Mouse (Mus musculus): Measurements from ENCODE around the gene Fam110a. TPM values are rescaled to one million over a fixed set of nuclear protein-coding genes. Genes with fewer than 3 reads are reported as not detected.

Gene Fam110a
- 9.7 and 13.4 TPM in 2 replicates for polyA plus RNA-seq (2011; ENCODE audit: insufficient read length, low read depth, missing spikeins)

DNA sequence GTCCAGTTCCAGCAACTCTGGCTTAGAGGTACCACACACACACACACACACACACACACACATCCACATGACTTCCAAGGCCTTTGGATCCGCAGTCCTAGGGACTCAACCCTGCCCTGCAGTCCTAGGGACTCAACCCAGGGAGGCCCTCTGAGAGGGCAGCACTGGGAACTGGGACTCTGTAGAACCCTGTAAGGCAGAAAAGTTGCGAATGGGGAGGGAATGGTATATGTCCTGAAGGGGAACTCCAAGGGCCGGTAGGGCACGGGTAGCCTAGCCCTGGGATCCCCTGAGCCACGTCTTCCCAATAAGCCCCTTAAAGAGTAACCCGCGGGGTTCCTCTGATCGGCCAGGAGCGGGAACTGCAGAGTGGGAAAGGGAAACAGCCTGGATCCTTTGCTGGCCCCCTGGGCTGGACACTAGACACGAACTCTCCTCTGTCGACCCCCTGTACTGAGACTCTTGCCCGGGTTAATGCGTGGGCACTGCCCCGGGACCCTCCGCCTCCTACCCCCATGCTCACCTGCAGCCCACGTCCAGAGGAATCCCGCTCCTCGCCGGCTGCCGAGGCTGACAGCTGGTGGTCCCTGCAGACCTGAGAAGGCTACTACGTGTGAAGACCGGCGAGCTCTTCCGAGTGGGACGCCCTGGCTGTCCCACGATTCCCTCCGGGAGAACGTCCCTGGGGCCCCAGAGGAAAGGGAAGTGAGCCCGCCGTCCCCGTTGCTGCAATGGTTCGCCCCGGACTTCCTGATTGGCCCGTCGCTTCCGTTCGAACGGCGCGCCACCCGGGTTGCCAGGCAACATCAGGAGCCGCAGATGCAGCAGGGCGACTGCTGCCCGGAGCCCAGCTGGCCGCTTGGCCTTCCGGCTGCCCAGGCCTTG is at the start of gene Fam110a:
Fam110a (minus strand) TSS at position 750 of the 885 bp plus-strand sequence.
- peaks cover 19% of the 10 kb centered on the region; the same call in 1 of the 2 replicates for H3K4me1 ChIP-seq (ENCODE audit: control insufficient read depth, insufficient read depth, low read length)
- peak; percentile 71 for TF ChIP-seq POLR2A (IDR thresholded peaks at IDR 0.05; ENCODE audit: low read depth, low read length)
- no peak for TF ChIP-seq CTCF (IDR thresholded peaks at IDR 0.05; ENCODE audit: borderline replicate concordance, insufficient read depth, low read length)
- H3K27ac ChIP-seq (ENCODE audit: insufficient read depth, low read length): peak within 1 kb of the TSS; percentile 88
- peak within 1 kb of the TSS; percentile 75 for H3K4me3 ChIP-seq (ENCODE audit: insufficient read depth, low read length)

DNA sequence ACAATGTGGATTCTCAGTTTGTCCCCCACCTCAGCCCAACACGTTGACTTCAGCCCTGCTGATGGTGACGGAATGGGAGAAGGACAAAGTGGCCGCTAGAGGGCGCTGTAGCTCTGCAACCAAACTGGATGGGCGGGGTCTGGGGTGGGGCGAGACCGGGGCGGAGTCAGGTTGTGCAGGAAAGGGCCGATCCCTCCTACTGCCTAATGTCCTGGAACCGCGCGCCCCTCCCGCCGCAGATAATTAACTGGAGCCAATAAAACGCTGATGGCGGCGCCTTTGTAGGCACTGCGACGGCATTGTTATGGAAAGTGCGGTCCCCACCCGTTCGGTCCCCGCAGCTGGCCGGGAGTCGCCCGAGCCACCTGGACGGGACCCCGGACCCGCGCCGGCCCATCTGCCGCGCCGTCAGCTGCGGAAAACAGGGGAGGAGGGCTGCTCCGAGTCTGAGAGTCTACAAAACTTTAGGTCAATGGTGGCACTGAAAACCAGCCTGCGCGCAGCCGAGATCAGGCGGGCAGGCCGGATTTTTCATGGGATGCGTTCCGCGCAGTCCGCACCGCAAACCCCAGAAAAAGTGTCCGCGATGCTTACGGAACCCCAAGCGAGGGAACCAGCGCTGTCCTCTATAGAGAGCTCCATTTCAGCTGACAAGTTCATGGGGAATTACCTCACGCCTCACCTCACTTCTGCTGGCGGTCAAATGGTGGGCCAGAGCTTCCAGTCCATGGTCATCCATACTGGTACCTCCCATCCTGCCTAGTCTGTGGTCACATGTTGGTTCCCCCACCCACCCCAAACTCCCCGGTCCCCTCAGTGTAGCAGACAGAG is 49.4 kb upstream of the Fam110a start:
- TF ChIP-seq CTCF (IDR thresholded peaks at IDR 0.05; ENCODE audit: borderline replicate concordance, insufficient read depth, low read length): peak; percentile 88; the same call in 1 of the 2 replicates
- no peak for TF ChIP-seq POLR2A (IDR thresholded peaks at IDR 0.05; ENCODE audit: low read depth, low read length)
- Histone ChIP-seq H3K4me3 (ENCODE audit: insufficient read depth, low read length) (peak overlapping the region; percentile 66), H3K27ac (ENCODE audit: insufficient read depth, low read length) (no peak overlapping the region), H3K4me1 (ENCODE audit: control insufficient read depth, insufficient read depth, low read length) (no peaks in the 10 kb centered on the region)

DNA sequence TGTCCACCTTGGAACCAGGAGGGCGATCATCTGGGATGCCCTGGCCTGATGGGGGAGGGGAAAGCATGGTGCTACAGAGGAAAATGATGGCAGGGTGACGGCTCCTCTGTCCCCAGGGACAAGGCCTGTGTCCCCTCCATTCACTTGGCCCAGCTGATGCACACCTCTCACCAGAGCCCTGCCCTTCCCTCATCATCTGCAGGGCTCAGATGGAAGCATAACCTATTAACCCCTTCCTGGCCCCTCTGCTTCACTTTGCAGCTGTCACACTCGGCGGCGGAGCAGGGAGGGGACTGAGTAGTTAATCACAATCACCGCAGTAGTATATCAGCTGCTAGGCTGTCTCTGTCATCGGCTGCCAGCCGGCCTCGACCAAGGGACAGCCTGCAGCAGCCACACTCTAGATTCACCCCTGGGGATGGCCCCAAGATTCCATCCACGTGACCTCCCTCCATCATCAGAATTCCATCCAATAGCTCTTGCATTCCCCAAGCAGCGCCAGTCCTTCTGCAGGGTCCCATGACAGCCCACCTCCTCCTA is 44.9 kb upstream of the Fam110a start:
- H3K4me1 ChIP-seq (ENCODE audit: control insufficient read depth, insufficient read depth, low read length): no peaks in the 10 kb centered on the region
- TF ChIP-seq POLR2A (IDR thresholded peaks at IDR 0.05; ENCODE audit: low read depth, low read length): no peak
- no peak for TF ChIP-seq CTCF (IDR thresholded peaks at IDR 0.05; ENCODE audit: borderline replicate concordance, insufficient read depth, low read length)
- no peak overlapping the region for H3K4me3 ChIP-seq (ENCODE audit: insufficient read depth, low read length)
- no peak overlapping the region for H3K27ac ChIP-seq (ENCODE audit: insufficient read depth, low read length)

DNA sequence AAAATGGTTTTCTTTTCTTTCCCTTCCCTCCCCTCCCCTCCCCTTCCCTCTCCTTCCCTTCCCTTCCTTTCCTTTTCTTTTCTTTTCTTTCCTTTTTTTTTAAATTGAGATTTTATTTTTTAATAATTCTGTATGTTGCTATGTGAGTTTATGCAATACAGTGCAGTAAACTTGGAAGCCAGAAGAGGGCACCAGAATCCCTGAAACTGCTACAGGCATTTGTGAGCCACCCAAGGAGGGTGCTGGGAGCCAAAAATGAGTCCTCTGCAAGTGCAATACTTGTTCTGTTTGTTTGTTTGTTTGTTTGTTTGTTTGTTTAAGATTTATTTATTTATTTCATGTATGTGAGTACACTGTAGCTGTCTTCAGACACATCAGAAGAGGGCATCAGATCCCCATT is 42.0 kb upstream of the Fam110a start:
- TF ChIP-seq POLR2A (IDR thresholded peaks at IDR 0.05; ENCODE audit: low read depth, low read length) (no peak), CTCF (IDR thresholded peaks at IDR 0.05; ENCODE audit: borderline replicate concordance, insufficient read depth, low read length) (no peak)
- H3K27ac ChIP-seq (ENCODE audit: insufficient read depth, low read length): no peak overlapping the region
- H3K4me1 ChIP-seq (ENCODE audit: control insufficient read depth, insufficient read depth, low read length): no peaks in the 10 kb centered on the region
- H3K4me3 ChIP-seq (ENCODE audit: insufficient read depth, low read length): no peak overlapping the region

DNA sequence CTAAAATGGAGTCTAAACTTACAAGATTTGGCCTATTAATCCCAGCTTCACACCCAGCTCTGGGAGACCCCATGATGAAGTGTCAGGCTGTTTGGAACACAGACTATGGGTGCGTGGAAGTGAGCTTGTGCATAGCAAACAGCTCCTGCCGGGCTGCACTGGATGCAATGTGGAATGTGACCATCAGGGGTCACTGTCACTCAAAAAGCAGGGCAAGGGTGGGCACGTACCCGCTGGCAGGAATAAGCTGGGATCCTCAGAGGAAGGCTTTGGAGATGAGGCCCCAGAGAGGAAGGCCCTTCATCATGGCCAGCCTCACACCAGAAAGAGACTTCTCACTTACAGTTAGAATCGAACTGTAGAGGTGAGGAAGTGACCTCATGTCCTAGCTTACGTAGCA is 40.2 kb upstream of the Fam110a start:
- no peak overlapping the region for H3K27ac ChIP-seq (ENCODE audit: insufficient read depth, low read length)
- H3K4me1 ChIP-seq (ENCODE audit: control insufficient read depth, insufficient read depth, low read length): no peaks in the 10 kb centered on the region
- H3K4me3 ChIP-seq (ENCODE audit: insufficient read depth, low read length): no peak overlapping the region
- TF ChIP-seq CTCF (IDR thresholded peaks at IDR 0.05; ENCODE audit: borderline replicate concordance, insufficient read depth, low read length) (peak; percentile 36; the same call in 1 of the 2 replicates), POLR2A (IDR thresholded peaks at IDR 0.05; ENCODE audit: low read depth, low read length) (no peak)

DNA sequence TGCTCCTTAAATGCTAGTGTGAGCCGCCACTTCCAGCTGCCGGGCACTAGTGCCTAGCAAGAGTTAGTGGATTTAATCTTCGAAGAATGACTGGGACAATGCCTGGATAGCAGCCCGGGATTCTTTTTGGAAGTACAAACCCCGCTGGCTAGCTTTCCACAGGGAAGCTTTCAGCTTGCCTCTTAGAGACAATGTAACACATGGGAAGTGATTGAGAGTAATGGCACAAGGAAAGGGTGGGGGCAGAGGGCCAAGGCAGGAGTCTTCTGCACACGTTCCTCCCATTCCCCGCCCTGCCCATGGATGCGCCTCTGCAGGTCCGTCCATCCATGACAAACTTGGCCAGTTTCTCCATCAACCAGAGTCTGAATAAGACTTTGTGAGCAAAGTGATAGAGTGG is 36.6 kb upstream of the Fam110a start:
- Histone ChIP-seq H3K4me3 (ENCODE audit: insufficient read depth, low read length) (no peak overlapping the region), H3K4me1 (ENCODE audit: control insufficient read depth, insufficient read depth, low read length) (no peaks in the 10 kb centered on the region), H3K27ac (ENCODE audit: insufficient read depth, low read length) (no peak overlapping the region)
- TF ChIP-seq CTCF (IDR thresholded peaks at IDR 0.05; ENCODE audit: borderline replicate concordance, insufficient read depth, low read length) (no peak), POLR2A (IDR thresholded peaks at IDR 0.05; ENCODE audit: low read depth, low read length) (no peak)

DNA sequence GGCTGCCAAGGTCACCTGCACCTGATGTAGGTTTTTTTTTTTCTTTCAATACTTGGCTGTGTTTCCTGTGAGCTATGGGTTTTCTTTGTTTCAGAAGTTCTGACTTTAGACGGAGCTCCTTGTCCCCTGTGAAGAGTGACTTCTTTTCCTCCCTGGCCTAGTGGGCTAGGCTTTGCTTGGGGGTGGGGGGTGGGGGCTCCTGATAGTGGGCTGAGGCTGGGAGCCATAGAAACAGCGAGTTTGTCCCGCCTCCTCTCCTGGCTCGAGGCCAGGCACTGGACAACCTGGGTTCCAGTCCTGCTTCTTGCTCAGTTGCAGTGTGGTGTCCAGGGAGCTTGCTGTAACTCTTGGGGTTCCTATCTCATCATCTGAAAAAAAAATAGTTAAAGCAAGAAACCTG is 36.0 kb upstream of the Fam110a start:
- no peak for TF ChIP-seq POLR2A (IDR thresholded peaks at IDR 0.05; ENCODE audit: low read depth, low read length)
- TF ChIP-seq CTCF (IDR thresholded peaks at IDR 0.05; ENCODE audit: borderline replicate concordance, insufficient read depth, low read length): no peak
- Histone ChIP-seq H3K4me3 (ENCODE audit: insufficient read depth, low read length) (no peak overlapping the region), H3K27ac (ENCODE audit: insufficient read depth, low read length) (no peak overlapping the region), H3K4me1 (ENCODE audit: control insufficient read depth, insufficient read depth, low read length) (no peaks in the 10 kb centered on the region)

DNA sequence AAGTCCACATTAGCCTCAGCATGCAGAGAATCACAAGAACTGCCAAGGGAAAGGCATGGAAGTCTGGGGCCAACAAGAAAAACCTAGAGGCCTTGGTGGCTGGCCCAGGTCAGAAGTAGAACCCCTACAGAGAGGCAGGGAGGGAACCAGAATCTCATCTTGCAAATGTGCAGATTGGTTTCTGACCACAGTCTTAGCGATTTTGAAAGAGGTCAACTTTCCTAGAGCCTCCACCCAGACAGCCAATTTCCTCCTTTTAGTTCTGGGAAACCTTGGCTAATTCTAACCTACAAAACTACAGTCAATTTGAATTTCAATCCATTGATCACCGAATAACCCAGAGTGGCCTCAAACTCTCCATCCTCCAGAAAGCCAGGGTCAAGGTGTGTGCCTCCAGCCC is 32.7 kb upstream of the Fam110a start:
- Histone ChIP-seq H3K4me1 (ENCODE audit: control insufficient read depth, insufficient read depth, low read length) (no peaks in the 10 kb centered on the region), H3K4me3 (ENCODE audit: insufficient read depth, low read length) (no peak overlapping the region), H3K27ac (ENCODE audit: insufficient read depth, low read length) (no peak overlapping the region)
- TF ChIP-seq CTCF (IDR thresholded peaks at IDR 0.05; ENCODE audit: borderline replicate concordance, insufficient read depth, low read length) (no peak), POLR2A (IDR thresholded peaks at IDR 0.05; ENCODE audit: low read depth, low read length) (no peak)

DNA sequence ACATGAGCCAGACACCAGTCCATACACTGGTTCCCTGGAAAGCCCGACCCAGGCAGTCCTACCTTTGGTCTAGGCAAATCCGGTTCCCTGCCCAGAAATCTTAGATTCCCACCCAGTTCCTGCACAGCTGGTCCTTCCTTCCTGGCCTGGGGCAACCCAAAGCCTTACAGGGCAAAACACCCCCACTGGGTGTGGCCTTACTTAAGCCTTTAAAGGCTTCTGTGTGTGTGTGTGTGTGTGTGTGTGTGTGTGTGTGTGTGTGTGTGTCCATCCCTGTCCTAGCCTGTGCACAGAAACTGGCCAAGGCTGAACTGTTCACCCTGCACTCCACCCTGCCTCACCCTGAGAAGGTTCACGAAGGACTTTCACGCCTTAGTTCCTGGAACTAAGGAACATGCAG is 32.2 kb upstream of the Fam110a start:
- Histone ChIP-seq H3K4me3 (ENCODE audit: insufficient read depth, low read length) (no peak overlapping the region), H3K27ac (ENCODE audit: insufficient read depth, low read length) (no peak overlapping the region), H3K4me1 (ENCODE audit: control insufficient read depth, insufficient read depth, low read length) (no peaks in the 10 kb centered on the region)
- TF ChIP-seq POLR2A (IDR thresholded peaks at IDR 0.05; ENCODE audit: low read depth, low read length) (no peak), CTCF (IDR thresholded peaks at IDR 0.05; ENCODE audit: borderline replicate concordance, insufficient read depth, low read length) (no peak)

Measured in embryonic fibroblast, embryonic 13.5 days (primary cell).